Mouse (Mus musculus) CH12.LX (cell line): ENCODE data around the gene Atp5mpl. TPM values are rescaled to one million over a fixed set of nuclear protein-coding genes. Genes with fewer than 3 reads are reported as not detected.

Experiments
- DNase-seq: peaks from one replicate; pipeline ENCODE4 v3.0.0-alpha.2; 2013; ENCODE audit errors: extremely low read depth
- H3K27ac ChIP-seq: 2 replicates; pipeline ENCODE4 v1.5.1; 2012; ENCODE audit warnings: low read depth, mild to moderate bottlenecking, control low read depth, moderate library complexity; ENCODE audit not compliant: insufficient read depth
- H3K27me3 ChIP-seq: replicated peaks from 2 replicates; pipeline ENCODE3; 2012; ENCODE audit warnings: inconsistent platforms
- H3K36me3 ChIP-seq, 2 experiments: replicated peaks in 1 of 2; 2 replicates each; pipeline versions ENCODE3 to v1.6.1; 2012; ENCODE audit warnings: inconsistent platforms in 1 of 2, low read length in 1 of 2, mild to moderate bottlenecking in 1 of 2, mixed read lengths in 1 of 2, moderate library complexity in 1 of 2; ENCODE audit not compliant: control insufficient read depth in 1 of 2, insufficient read depth in 1 of 2
- H3K4me1 ChIP-seq, 2 experiments: 2 replicates each; pipeline ENCODE4 v1.6.1; 2012; ENCODE audit warnings: inconsistent platforms in 1 of 2, moderate library complexity in 1 of 2; ENCODE audit not compliant: insufficient read depth in 2 of 2, control insufficient read depth in 1 of 2
- H3K4me2 ChIP-seq: 2 replicates; pipeline ENCODE4 v1.6.1; 2012; ENCODE audit warnings: low read depth, mild to moderate bottlenecking, control low read depth; ENCODE audit not compliant: poor library complexity, insufficient read depth, severe bottlenecking
- H3K4me3 ChIP-seq, 3 experiments: fragments of 150-350 bp in 1 of 3; sonication (generic) in 1 of 3; replicated peaks in 1 of 3; 2 replicates each; pipeline versions ENCODE3 to v1.5.1; 2011 to 2012; ENCODE audit warnings: low read depth in 2 of 3, low read length in 2 of 3, mild to moderate bottlenecking in 2 of 3, moderate library complexity in 2 of 3, control low read depth in 1 of 3, improper control_type of control experiment in 1 of 3, inconsistent platforms in 1 of 3, mixed read lengths in 1 of 3; ENCODE audit not compliant: poor library complexity in 1 of 3
- H3K79me2 ChIP-seq: replicated peaks from 2 replicates; pipeline ENCODE4 v1.6.1; 2012; ENCODE audit warnings: mild to moderate bottlenecking, moderate library complexity; ENCODE audit not compliant: control insufficient read depth, poor library complexity, insufficient read depth, severe bottlenecking; ENCODE audit errors: extremely low read depth
- H3K9ac ChIP-seq: 2 replicates; pipeline ENCODE4 v1.6.1; 2012; ENCODE audit warnings: low read depth, mild to moderate bottlenecking, control low read depth, moderate library complexity; ENCODE audit not compliant: insufficient read depth
- H3K9me3 ChIP-seq: replicated peaks from 2 replicates; pipeline ENCODE3; 2012; ENCODE audit warnings: low read length, inconsistent platforms, mixed read lengths
- BHLHE40 ChIP-seq: IDR thresholded peaks from 2 replicates; pipeline ENCODE4 v1.6.1; 2011; ENCODE audit warnings: mild to moderate bottlenecking, low read depth, low read length, improper control_type of control experiment
- CHD2 ChIP-seq: IDR thresholded peaks from 2 replicates; pipeline ENCODE4 v1.6.1; 2011; ENCODE audit warnings: low read length, improper control_type of control experiment
- E2F4 ChIP-seq: IDR thresholded peaks from 2 replicates; pipeline ENCODE4 v1.6.1; 2011; ENCODE audit warnings: low read depth, low read length, improper control_type of control experiment; ENCODE audit not compliant: insufficient replicate concordance
- EP300 ChIP-seq: IDR thresholded peaks from 2 replicates; pipeline ENCODE4 v1.6.1; 2011; ENCODE audit warnings: low read length, improper control_type of control experiment
- ETS1 ChIP-seq: conservative IDR thresholded peaks from 2 replicates; pipeline ENCODE4 v1.6.1; 2012; ENCODE audit warnings: low read depth, mild to moderate bottlenecking, inconsistent platforms, low read length, improper control_type of control experiment, moderate library complexity
- GABPA ChIP-seq: IDR thresholded peaks from 2 replicates; pipeline ENCODE4 v1.6.1; 2012; ENCODE audit warnings: low read depth, low read length, improper control_type of control experiment, inconsistent platforms; ENCODE audit not compliant: insufficient replicate concordance
- JUN ChIP-seq: IDR thresholded peaks from 2 replicates; pipeline ENCODE4 v1.6.1; 2011; ENCODE audit warnings: low read depth, mild to moderate bottlenecking, low read length, improper control_type of control experiment, moderate library complexity; ENCODE audit not compliant: insufficient read depth
- MAZ ChIP-seq: IDR thresholded peaks from 2 replicates; pipeline ENCODE4 v1.6.1; 2012; ENCODE audit warnings: low read depth, mild to moderate bottlenecking, inconsistent platforms, low read length, improper control_type of control experiment, moderate library complexity
- MEF2A ChIP-seq: IDR thresholded peaks from 2 replicates; pipeline ENCODE4 v1.6.1; 2014; ENCODE audit warnings: low read depth, mild to moderate bottlenecking, inconsistent platforms, low read length, improper control_type of control experiment, borderline replicate concordance
- MYC ChIP-seq: IDR thresholded peaks from 2 replicates; pipeline ENCODE4 v1.6.1; 2011; ENCODE audit warnings: low read depth, mild to moderate bottlenecking, improper control_type of control experiment, low read length
- NRF1 ChIP-seq: IDR thresholded peaks from 2 replicates; pipeline ENCODE4 v1.6.1; 2014; ENCODE audit warnings: low read depth, mild to moderate bottlenecking, inconsistent platforms, low read length, improper control_type of control experiment, moderate library complexity
- PAX5 ChIP-seq: IDR thresholded peaks from 2 replicates; pipeline ENCODE4 v1.6.1; 2012; ENCODE audit warnings: low read length, inconsistent platforms, mixed read lengths
- POLR2AphosphoS2 ChIP-seq: IDR thresholded peaks from 2 replicates; pipeline ENCODE4 v1.6.1; 2011; ENCODE audit warnings: low read depth, low read length, improper control_type of control experiment
- TBP ChIP-seq: conservative IDR thresholded peaks from 2 replicates; pipeline ENCODE4 v1.6.1; 2011; ENCODE audit warnings: low read depth, low read length, improper control_type of control experiment
- ZKSCAN1 ChIP-seq: IDR thresholded peaks from 2 replicates; pipeline ENCODE4 v1.6.1; 2012; ENCODE audit warnings: low read depth, inconsistent platforms, low read length, improper control_type of control experiment, borderline replicate concordance
- ZNF384 ChIP-seq: IDR thresholded peaks from 2 replicates; pipeline ENCODE4 v1.6.1; 2012; ENCODE audit warnings: low read depth, low read length, improper control_type of control experiment, inconsistent platforms
- dilution Hi-C: fragments of 300-500 bp; cut with MboI; formaldehyde crosslinking; loops from 2 replicates; pipeline ENCODE4 v1.14.3; 2020; ENCODE audit warnings: low sequenced_read_pairs; ENCODE audit not compliant: extremely low pct_unique_long_range_greater_than_20kb, extremely low pct_ligation_motif_present
- in situ Hi-C: fragments of 300-500 bp; cut with MboI; formaldehyde crosslinking; loops from 3 replicates; pipeline ENCODE4 v1.14.3; 2019; ENCODE audit warnings: low sequenced_read_pairs, low pct_ligation_motif_present, low pct_unique_long_range_greater_than_20kb, mixed read lengths
- polyA plus RNA-seq: library from polyadenylated mRNA; unstranded; fragments of >175 nt; gene quantifications from 2 replicates; pipeline ENCODE4 v1.2.1, GENCODE M21; 2012; ENCODE audit warnings: low read depth; ENCODE audit not compliant: insufficient read length
- total RNA-seq, 2 experiments: library from RNA; depleted of rRNA; stranded (reverse); fragments of 300-350 nt in 1 of 2; fragments of >200 nt in 1 of 2; gene quantifications; 2 replicates each; pipeline ENCODE4 v1.2.3; 2012 to 2014

The Atp5mpl gene
- total and polyA plus RNA-seq, 3 experiments: 164 to 669 (median 224) TPM

- Histone ChIP-seq H3K4me2 (no peak overlapping the region), H3K79me2 (no peaks in the 10 kb centered on the region), H3K4me1 (peaks cover 14 to 18% of the 10 kb centered on the region in 2 experiments), H3K27me3 (peaks cover 5% of the 10 kb centered on the region), H3K36me3 (no peaks in the 10 kb centered on the region), H3K4me3 (no peak overlapping the region), H3K27ac (no peak overlapping the region), H3K9ac (no peak overlapping the region), H3K9me3 (no peaks in the 10 kb centered on the region)
- in situ Hi-C loops: loop anchor here (5.0 kb wide), 1 partner anchor 45 kb away; no protein-coding TSS in a partner anchor
- no peak for TF ChIP-seq ZNF384
- TF ChIP-seq MEF2A: no peak
- dilution Hi-C loops: no loop called here
- DNase-seq: no peak
Observed at GRCm38 (mm10) chr12:111936706-111937550, 29.8 kb downstream of the Atp5mpl start.

- no peak overlapping the region for H3K4me2 ChIP-seq
- no peak overlapping the region for H3K9ac ChIP-seq
- peaks cover 7% of the 10 kb centered on the region for H3K27me3 ChIP-seq
- no peak for DNase-seq
- TF ChIP-seq EP300 (no peak), NRF1 (no peak), MYC (no peak), PAX5 (no peak), ETS1 (no peak), POLR2AphosphoS2 (no peak), GABPA (no peak), BHLHE40 (no peak), CHD2 (no peak), MEF2A (no peak), JUN (no peak), TBP (no peak), E2F4 (no peak), ZKSCAN1 (no peak), ZNF384 (no peak), MAZ (no peak)
- in situ Hi-C loops (no loop called here), dilution Hi-C loops (no loop called here)
- no peaks in the 10 kb centered on the region for H3K79me2 ChIP-seq
- H3K4me3 ChIP-seq: no peak overlapping the region
- peaks cover 17 to 26% of the 10 kb centered on the region in 2 experiments for H3K4me1 ChIP-seq
- no peak overlapping the region for H3K27ac ChIP-seq
- no peaks in the 10 kb centered on the region for H3K9me3 ChIP-seq
- H3K36me3 ChIP-seq: no peaks in the 10 kb centered on the region
Observed at GRCm38 (mm10) chr12:111933971-111934370, 32.8 kb downstream of the Atp5mpl start.
